Mouse (Mus musculus) G1E (cell line): ENCODE measurements around the gene Nol3. TPM values are rescaled to one million over a fixed set of nuclear protein-coding genes. Genes with fewer than 3 reads are reported as not detected.

ENCODE experiments used
- ATAC-seq: 2 replicates; pipeline ENCODE4 v1.8.0; 2016; ENCODE audit warnings: mild to moderate bottlenecking; ENCODE audit not compliant: insufficient number of reproducible peaks, poor library complexity, low FRiP score, severe bottlenecking; ENCODE audit errors: extremely low read depth
- DNase-seq: peaks from one replicate; pipeline ENCODE4 v3.0.0; 2012; ENCODE audit warnings: low spot score
- H3K27me3 ChIP-seq: 2 replicates; pipeline ENCODE4 v1.6.1; 2012; ENCODE audit warnings: mild to moderate bottlenecking, low read length, inconsistent platforms; ENCODE audit not compliant: insufficient read depth
- H3K36me3 ChIP-seq: replicated peaks from 2 replicates; pipeline ENCODE3; 2012; ENCODE audit warnings: mild to moderate bottlenecking, inconsistent platforms
- H3K4me1 ChIP-seq: 2 replicates; pipeline ENCODE4 v1.6.1; 2012; ENCODE audit warnings: low read depth, low read length, inconsistent platforms, mixed read lengths; ENCODE audit not compliant: insufficient read depth
- H3K4me3 ChIP-seq: 2 replicates; pipeline ENCODE4 v1.5.1; 2012; ENCODE audit warnings: low read depth, mild to moderate bottlenecking, inconsistent platforms, low read length, moderate library complexity, mixed read lengths
- H3K9me3 ChIP-seq: replicated peaks from 2 replicates; pipeline ENCODE4 v1.6.1; 2012; ENCODE audit warnings: inconsistent platforms
- CTCF ChIP-seq: IDR thresholded peaks from 2 replicates; pipeline ENCODE4 v1.5.1; 2012; ENCODE audit warnings: low read depth, low read length, inconsistent platforms, mixed read lengths
- GATA1 ChIP-seq: IDR thresholded peaks from 2 replicates; pipeline ENCODE4 v1.6.1; 2012; ENCODE audit warnings: borderline replicate concordance, low read length, inconsistent platforms, mixed read lengths
- GATA2 ChIP-seq: IDR thresholded peaks from 2 replicates; pipeline ENCODE4 v1.6.1; 2012; ENCODE audit warnings: low read depth, low read length, inconsistent platforms, borderline replicate concordance
- POLR2AphosphoS5 ChIP-seq: IDR thresholded peaks from 2 replicates; pipeline ENCODE4 v1.6.1; 2012; ENCODE audit warnings: low read depth, low read length, inconsistent platforms; ENCODE audit not compliant: insufficient replicate concordance
- TAL1 ChIP-seq: conservative IDR thresholded peaks from 2 replicates; pipeline ENCODE4 v1.6.1; 2012; ENCODE audit warnings: low read depth, low read length, inconsistent platforms, mixed read lengths
- polyA plus RNA-seq: library from polyadenylated mRNA; stranded (reverse); fragments of >175 nt; gene quantifications from 2 replicates; pipeline ENCODE4 v1.2.3, GENCODE M21; 2012
- total RNA-seq, 2 experiments: library from RNA; stranded (forward) in 1 of 2; stranded (reverse) in 1 of 2; fragments of 200-1000 nt in 1 of 2; fragments of >200 nt in 1 of 2; fragmentation: Nextera tagmentation in 1 of 2; gene quantifications; 2 replicates each; pipeline ENCODE4 v1.2.3; 2014 to 2017

The Nol3 gene
- total and polyA plus RNA-seq, 3 experiments = 0.49 to 0.60 (median 0.60) TPM

DNA sequence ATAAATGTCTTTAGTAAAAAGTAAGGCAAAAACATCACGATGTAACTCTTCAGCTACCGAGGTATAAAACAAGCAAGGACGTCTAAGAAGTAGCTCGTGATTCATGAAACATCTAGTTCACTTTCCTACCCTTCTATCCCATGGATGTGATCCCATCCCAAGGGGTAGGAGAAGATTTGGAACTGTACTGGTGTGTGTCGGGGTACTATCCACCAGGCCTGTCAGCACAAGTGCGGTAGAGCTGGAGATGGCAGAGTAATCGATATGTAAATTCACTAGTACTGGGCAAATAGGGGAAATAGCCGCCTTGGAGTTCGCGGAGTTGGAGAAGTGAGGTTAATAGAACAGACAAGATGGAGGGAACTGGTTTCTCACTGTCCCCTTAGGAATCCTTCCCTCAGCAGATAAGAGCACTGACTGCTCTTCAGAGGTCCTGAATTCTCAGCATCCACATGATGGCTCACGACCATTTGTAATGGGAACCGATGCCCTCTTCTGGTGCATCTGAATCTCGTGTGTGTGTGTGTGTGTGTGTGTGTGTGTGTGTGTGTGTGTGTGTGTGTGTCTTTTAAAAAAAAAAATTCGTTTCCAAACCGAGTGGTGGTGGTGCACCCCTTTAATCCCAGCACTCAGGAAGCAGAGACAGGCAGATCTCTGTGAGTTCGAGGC is 12.6 kb upstream of the Nol3 start:
- TF ChIP-seq GATA1 (no peak), TAL1 (no peak), POLR2AphosphoS5 (no peak), GATA2 (no peak), CTCF (no peak)
- H3K27me3 ChIP-seq = no peaks in the 10 kb centered on the region; the same call in 1 of the 2 replicates
- peak overlapping the region; percentile 93 for H3K4me3 ChIP-seq
- no peak for ATAC-seq
- H3K9me3 ChIP-seq = peaks cover 9% of the 10 kb centered on the region
- DNase-seq = no peak
- peaks cover 60% of the 10 kb centered on the region for H3K36me3 ChIP-seq
- peaks cover 72% of the 10 kb centered on the region for H3K4me1 ChIP-seq

GRCm38 (mm10) chr8:105264024-105264982 is 11.6 kb upstream of the Nol3 start, which contains the start of the genes Tradd and Fbxl8:
TSS of gene Tradd (minus strand) at chr8:105264609.
TSS of gene Fbxl8 (plus strand) at chr8:105264648.
- peak within 1 kb of the TSS; percentile 93 for H3K4me3 ChIP-seq
- ATAC-seq (peak; percentile 69; the same call in 1 of the 2 replicates), DNase-seq (peak; percentile 87)
- peaks cover 76% of the 10 kb centered on the region for H3K4me1 ChIP-seq
- TF ChIP-seq GATA2 (no peak), POLR2AphosphoS5 (no peak), GATA1 (no peak), TAL1 (no peak), CTCF (no peak)
- H3K27me3 ChIP-seq = peaks cover 4% of the 10 kb centered on the region; the same call in 1 of the 2 replicates
- H3K9me3 ChIP-seq = peaks cover 14% of the 10 kb centered on the region
- peaks cover 60% of the 10 kb centered on the region for H3K36me3 ChIP-seq

- Histone ChIP-seq H3K4me3 (peak overlapping the region; percentile 93), H3K27me3 (peaks cover 8% of the 10 kb centered on the region; the same call in 1 of the 2 replicates), H3K36me3 (peaks cover 53% of the 10 kb centered on the region), H3K4me1 (peaks cover 76% of the 10 kb centered on the region), H3K9me3 (peaks cover 14% of the 10 kb centered on the region)
- DNase-seq = peak; percentile 74
- peak; percentile 50; the same call in 1 of the 2 replicates for ATAC-seq
- TF ChIP-seq POLR2AphosphoS5 (no peak), GATA2 (no peak), CTCF (no peak), GATA1 (no peak), TAL1 (no peak)
These were observed 10.8 kb upstream of the Nol3 start for GRCm38 (mm10) chr8:105265128-105265527.

GRCm38 (mm10) chr8:105266775-105267174 is 9.2 kb upstream of the Nol3 start:
- H3K4me3 ChIP-seq = peak overlapping the region; percentile 45; the same call in 1 of the 2 replicates
- peaks cover 37% of the 10 kb centered on the region for H3K36me3 ChIP-seq
- no peak for TF ChIP-seq POLR2AphosphoS5
- DNase-seq = peak; percentile 62
- peaks cover 19% of the 10 kb centered on the region for H3K27me3 ChIP-seq
- H3K4me1 ChIP-seq = peaks cover 77% of the 10 kb centered on the region
- peak; percentile 35 for ATAC-seq
- H3K9me3 ChIP-seq = peaks cover 10% of the 10 kb centered on the region

DNA sequence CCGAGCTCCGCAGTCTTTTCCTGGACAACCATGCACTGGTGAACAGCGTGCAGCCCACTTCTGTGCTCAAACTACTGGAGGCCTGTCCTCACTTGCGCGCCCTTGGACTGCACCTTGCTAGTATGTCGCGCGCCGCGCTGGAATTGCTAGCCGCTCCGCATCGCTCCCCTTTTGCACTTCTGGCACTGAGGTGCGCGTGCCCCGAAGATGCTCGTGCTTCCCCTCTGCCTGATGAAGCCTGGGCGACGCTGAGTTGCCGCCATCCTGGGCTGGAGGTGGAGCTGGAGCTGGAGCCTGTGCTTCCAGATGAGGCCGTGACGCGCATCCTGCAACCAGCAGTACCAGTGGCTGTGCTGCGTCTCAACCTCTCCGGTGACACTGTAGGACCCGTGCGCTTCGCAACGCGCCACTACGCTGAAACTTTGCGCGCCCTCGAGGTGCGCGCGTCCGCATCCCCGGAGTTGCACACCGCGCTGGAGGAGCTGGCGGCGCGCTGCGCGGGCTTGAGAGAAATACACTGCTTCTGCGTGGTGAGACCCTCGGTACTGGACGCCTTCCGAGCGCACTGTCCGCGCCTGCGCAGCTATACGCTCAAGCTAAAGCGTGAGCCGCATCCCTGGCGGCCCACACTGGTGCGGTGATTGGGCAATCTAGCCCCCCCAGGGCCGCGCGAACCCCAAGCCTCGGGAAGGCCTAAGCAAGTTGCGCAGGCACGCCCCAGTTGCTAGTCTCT is 7.4 kb upstream of the Nol3 start:
- TF ChIP-seq POLR2AphosphoS5 (no peak), GATA2 (no peak), TAL1 (no peak), GATA1 (no peak), CTCF (no peak)
- Histone ChIP-seq H3K4me3 (peak overlapping the region; percentile 67; the same call in 1 of the 2 replicates), H3K9me3 (peaks cover 10% of the 10 kb centered on the region), H3K4me1 (peaks cover 76% of the 10 kb centered on the region), H3K36me3 (peaks cover 31% of the 10 kb centered on the region), H3K27me3 (peaks cover 25% of the 10 kb centered on the region)
- ATAC-seq = no peak
- no peak for DNase-seq
